Mouse (Mus musculus): ENCODE measurements at regions not wholly inside any gene's neighbourhood (a gene's known extent, or its start where the extent isn't known, plus 50 kb on each side); places are given as distances from the start of the nearest gene placed in this dataset.
"Not testable (repeated sequence)": the region's sequence is repeated elsewhere in the genome, so short reads cannot be mapped to it uniquely, and the experiment has no call there.

DNA sequence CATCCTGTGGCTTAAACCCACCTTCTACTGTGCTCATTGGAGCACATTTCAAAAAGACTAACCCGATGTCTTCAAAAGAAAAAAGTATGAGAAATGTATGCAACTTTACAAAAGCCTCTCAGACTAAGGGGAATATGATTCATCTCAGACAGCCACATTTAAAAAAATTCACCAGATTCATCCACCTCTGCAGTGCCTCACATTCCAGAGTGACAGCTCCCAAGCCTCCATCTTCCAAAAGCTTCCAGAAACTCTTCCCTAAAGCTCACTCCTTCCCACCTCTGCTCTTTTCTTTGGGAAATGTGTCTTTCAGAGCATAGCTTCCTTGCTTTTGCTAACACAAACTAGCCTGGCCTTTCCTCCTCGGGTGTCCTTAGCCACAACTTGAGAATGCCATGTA lies 210.1 kb upstream of the Egfl6 start:
- no peak overlapping the region for H3K4me2 ChIP-seq (ENCODE audit: insufficient read depth, low read depth, poor library complexity, severe bottlenecking)
- H3K79me2 ChIP-seq (replicated peaks; ENCODE audit: control insufficient read depth, extremely low read depth, insufficient read depth, poor library complexity, severe bottlenecking) = no peaks in the 10 kb centered on the region
- H3K36me3 ChIP-seq (replicated peaks in 1 of 2; ENCODE audit: control insufficient read depth in 1 of 2, insufficient read depth in 1 of 2, low read length in 1 of 2) = no peaks in the 10 kb centered on the region
- H3K9me3 ChIP-seq (replicated peaks; ENCODE audit: low read length) = no peaks in the 10 kb centered on the region
- peaks cover 0 to 10% of the 10 kb centered on the region in 2 experiments; a peak in 2 of 4 replicates for H3K4me1 ChIP-seq (ENCODE audit: control insufficient read depth in 1 of 2, insufficient read depth in 2 of 2)
- DNase-seq (ENCODE audit: extremely low read depth) = no peak
- dilution Hi-C loops (cut with MboI; ENCODE audit: extremely low pct_ligation_motif_present, extremely low pct_unique_long_range_greater_than_20kb, low sequenced_read_pairs) (no loop called here), in situ Hi-C loops (cut with MboI; ENCODE audit: low pct_ligation_motif_present, low pct_unique_long_range_greater_than_20kb, low sequenced_read_pairs) (no loop called here)
- no peak for TF ChIP-seq TBP (conservative IDR thresholded peaks at IDR 0.05; ENCODE audit: low read depth, low read length)
- TF ChIP-seq MAX (IDR thresholded peaks at IDR 0.05; ENCODE audit: low read length) = no peak
- no peak for TF ChIP-seq RAD21 (IDR thresholded peaks at IDR 0.05; ENCODE audit: low read depth, low read length)
- no peak for TF ChIP-seq JUND (conservative IDR thresholded peaks at IDR 0.05; ENCODE audit: low read depth, low read length)
- TF ChIP-seq ZNF384 (IDR thresholded peaks at IDR 0.05; ENCODE audit: low read depth, low read length) = no peak
- no peak overlapping the region for H3K9ac ChIP-seq (ENCODE audit: insufficient read depth, low read depth)
- H3K4me3 ChIP-seq (replicated peaks in 1 of 3; ENCODE audit: low read depth in 2 of 3, low read length in 2 of 3, poor library complexity in 1 of 3) = no peak overlapping the region
- no peak overlapping the region for H3K27ac ChIP-seq (ENCODE audit: insufficient read depth, low read depth)
- H3K27me3 ChIP-seq (replicated peaks) = no peaks in the 10 kb centered on the region

GRCm38 (mm10) chrX:166789031-166789430 lies 203.5 kb upstream of the Egfl6 start:
- H3K36me3 ChIP-seq (replicated peaks in 1 of 2; ENCODE audit: control insufficient read depth in 1 of 2, insufficient read depth in 1 of 2, low read length in 1 of 2) = no peaks in the 10 kb centered on the region
- dilution Hi-C loops (cut with MboI; ENCODE audit: extremely low pct_ligation_motif_present, extremely low pct_unique_long_range_greater_than_20kb, low sequenced_read_pairs) = no loop called here
- H3K27ac ChIP-seq (ENCODE audit: insufficient read depth, low read depth) = no peak overlapping the region
- peaks cover 0 to 12% of the 10 kb centered on the region in 2 experiments; a peak in 2 of 4 replicates for H3K4me1 ChIP-seq (ENCODE audit: control insufficient read depth in 1 of 2, insufficient read depth in 2 of 2)
- TF ChIP-seq ETS1 (conservative IDR thresholded peaks at IDR 0.05; ENCODE audit: low read depth, low read length) (no peak), GABPA (IDR thresholded peaks at IDR 0.05; ENCODE audit: insufficient replicate concordance, low read depth, low read length) (no peak), TBP (conservative IDR thresholded peaks at IDR 0.05; ENCODE audit: low read depth, low read length) (no peak), MAZ (IDR thresholded peaks at IDR 0.05; ENCODE audit: low read depth, low read length) (no peak), NRF1 (IDR thresholded peaks at IDR 0.05; ENCODE audit: low read depth, low read length) (no peak), USF1 (IDR thresholded peaks at IDR 0.05; ENCODE audit: low read depth, low read length) (no peak), ELF1 (IDR thresholded peaks at IDR 0.05; ENCODE audit: low read depth, low read length) (no peak), ZMIZ1 (IDR thresholded peaks at IDR 0.05; ENCODE audit: low read depth, low read length) (no peak), MXI1 (IDR thresholded peaks at IDR 0.05; ENCODE audit: low read depth, low read length) (no peak), ZNF384 (IDR thresholded peaks at IDR 0.05; ENCODE audit: low read depth, low read length) (no peak)
- H3K27me3 ChIP-seq (replicated peaks) = no peaks in the 10 kb centered on the region
- in situ Hi-C loops (cut with MboI; ENCODE audit: low pct_ligation_motif_present, low pct_unique_long_range_greater_than_20kb, low sequenced_read_pairs) = no loop called here
- no peaks in the 10 kb centered on the region for H3K79me2 ChIP-seq (replicated peaks; ENCODE audit: control insufficient read depth, extremely low read depth, insufficient read depth, poor library complexity, severe bottlenecking)
- H3K4me2 ChIP-seq (ENCODE audit: insufficient read depth, low read depth, poor library complexity, severe bottlenecking) = no peak overlapping the region
- no peak for DNase-seq (ENCODE audit: extremely low read depth)
- H3K4me3 ChIP-seq (replicated peaks in 1 of 3; ENCODE audit: low read depth in 2 of 3, low read length in 2 of 3, poor library complexity in 1 of 3) = no peak overlapping the region
- H3K9ac ChIP-seq (ENCODE audit: insufficient read depth, low read depth) = no peak overlapping the region
- H3K9me3 ChIP-seq (replicated peaks; ENCODE audit: low read length) = no peaks in the 10 kb centered on the region

- H3K36me3 ChIP-seq (replicated peaks in 1 of 2; ENCODE audit: control insufficient read depth in 1 of 2, insufficient read depth in 1 of 2, low read length in 1 of 2); H3K27me3 ChIP-seq (replicated peaks); H3K27ac ChIP-seq (ENCODE audit: insufficient read depth, low read depth); H3K9me3 ChIP-seq (replicated peaks; ENCODE audit: low read length); H3K4me3 ChIP-seq (replicated peaks in 1 of 3; ENCODE audit: low read depth in 2 of 3, low read length in 2 of 3, poor library complexity in 1 of 3); H3K79me2 ChIP-seq (replicated peaks; ENCODE audit: control insufficient read depth, extremely low read depth, insufficient read depth, poor library complexity, severe bottlenecking); in situ Hi-C loops (cut with MboI; ENCODE audit: low pct_ligation_motif_present, low pct_unique_long_range_greater_than_20kb, low sequenced_read_pairs); H3K4me2 ChIP-seq (ENCODE audit: insufficient read depth, low read depth, poor library complexity, severe bottlenecking); H3K9ac ChIP-seq (ENCODE audit: insufficient read depth, low read depth); DNase-seq (ENCODE audit: extremely low read depth); dilution Hi-C loops (cut with MboI; ENCODE audit: extremely low pct_ligation_motif_present, extremely low pct_unique_long_range_greater_than_20kb, low sequenced_read_pairs): not testable (repeated sequence)
- H3K4me1 ChIP-seq (ENCODE audit: control insufficient read depth in 1 of 2, insufficient read depth in 2 of 2) = peaks cover 0 to 12% of the 10 kb centered on the region in 2 experiments; a peak in 2 of 4 replicates
These were observed 201.6 kb upstream of the Egfl6 start for GRCm38 (mm10) chrX:166787137-166787536.

Measured in CH12.LX (cell line).